Mouse (Mus musculus) small intestine, adult 2 months (tissue): ENCODE measurements around the gene Zic5.

Experiments
- CTCF ChIP-seq: fragments of 200-500 bp; IDR thresholded peaks from 2 replicates; pipeline ENCODE4 v1.5.1; 2012; ENCODE audit warnings: low read depth, mild to moderate bottlenecking, control low read depth, inconsistent platforms, low read length, moderate library complexity, mixed read lengths; ENCODE audit not compliant: insufficient replicate concordance, insufficient read length; ENCODE audit errors: extremely low read depth
- POLR2A ChIP-seq: fragments of 200-500 bp; IDR thresholded peaks from 2 replicates; pipeline ENCODE4 v1.6.1; 2012; ENCODE audit warnings: low read depth, mild to moderate bottlenecking, control low read depth, inconsistent platforms, low read length, moderate library complexity

- TF ChIP-seq POLR2A (no peak), CTCF (no peak)
Observed at GRCm38 (mm10) chr14:122427204-122427560, 38.3 kb downstream of the Zic5 start.
